In genomic region chr10:57743045-57743444, GRCm38 (mm10) we compare ENCODE assay signal across 19 mouse cellular contexts. TPM values are rescaled to one million over a fixed set of nuclear protein-coding genes. Genes with fewer than 3 reads are reported as not detected.
DNase-seq lines count a peak whose midpoint lies in the region; ATAC-seq and TF ChIP-seq lines count a peak whose summit lies in the region.
"Had no signal": no experiment of that assay in that cellular context is flagged by ENCODE, and none has a peak within 500 bp of the region (broad histone marks: within the 10 kb centered on the region; RNA-seq: fewer than 3 reads in every experiment).

No protein-coding gene starts in this region.

- no peak overlapping the region for H3K4me2 ChIP-seq in hindbrain, embryonic 11.5 days (replicated peaks; ENCODE audit: low read depth, low read length)
- H3K4me2 ChIP-seq in hindbrain, postnatal 0 days (ENCODE audit: low read depth, low read length): no peak overlapping the region
- no peak overlapping the region for H3K4me2 ChIP-seq in liver, embryonic 11.5 days
- H3K4me2 ChIP-seq in forebrain, embryonic 15.5 days (replicated peaks): no peak overlapping the region
- H3K4me2 ChIP-seq in midbrain, embryonic 15.5 days: no peak overlapping the region

- H3K4me3 ChIP-seq in hindbrain, embryonic 11.5 days (ENCODE audit: low read depth, low read length): no peak overlapping the region
- H3K4me3 ChIP-seq in hindbrain, postnatal 0 days (ENCODE audit: low read length): no peak overlapping the region
- no peak overlapping the region for H3K4me3 ChIP-seq in liver, embryonic 11.5 days (ENCODE audit: low read depth, low read length)
- no peak overlapping the region for H3K4me3 ChIP-seq in forebrain, embryonic 15.5 days
- no peak overlapping the region for H3K4me3 ChIP-seq in midbrain, embryonic 15.5 days
- H3K4me3 ChIP-seq: erythroblast, embryonic 14.5 days had no signal

- peak; percentile 62 for ATAC-seq in hindbrain, embryonic 11.5 days (ENCODE audit: low FRiP score)
- ATAC-seq in hindbrain, postnatal 0 days: no peak
- 0 out of 2 replicates have a peak, but pooled peaks have one; percentile 12 for ATAC-seq in liver, embryonic 11.5 days (replicated peaks; ENCODE audit: low FRiP score)
- ATAC-seq in forebrain, embryonic 15.5 days (replicated peaks): peak; percentile 44
- peak; percentile 53 for ATAC-seq in midbrain, embryonic 15.5 days (replicated peaks)

- H3K27ac ChIP-seq in hindbrain, embryonic 11.5 days (ENCODE audit: low read depth, low read length): no peak overlapping the region
- no peak overlapping the region for H3K27ac ChIP-seq in hindbrain, postnatal 0 days
- no peak overlapping the region for H3K27ac ChIP-seq in liver, embryonic 11.5 days (ENCODE audit: low read depth, low read length)
- H3K27ac ChIP-seq in forebrain, embryonic 15.5 days (replicated peaks): no peak overlapping the region
- no peak overlapping the region for H3K27ac ChIP-seq in midbrain, embryonic 15.5 days
- H3K27ac ChIP-seq: embryonic facial prominence, embryonic 13.5 days; gastrocnemius, adult 2 months; left cerebral cortex, adult 2 months; liver, embryonic 15.5 days; lung, embryonic 15.5 days had no signal

- no peaks in the 10 kb centered on the region for H3K9me3 ChIP-seq in hindbrain, embryonic 11.5 days (ENCODE audit: control insufficient read depth, low read length)
- H3K9me3 ChIP-seq in hindbrain, postnatal 0 days (ENCODE audit: low read length): no peaks in the 10 kb centered on the region
- H3K9me3 ChIP-seq in liver, embryonic 11.5 days (ENCODE audit: control insufficient read depth, low read length): no peaks in the 10 kb centered on the region
- H3K9me3 ChIP-seq in forebrain, embryonic 15.5 days: no peaks in the 10 kb centered on the region
- no peaks in the 10 kb centered on the region for H3K9me3 ChIP-seq in midbrain, embryonic 15.5 days
- H3K9me3 ChIP-seq: embryonic facial prominence, embryonic 13.5 days; liver, embryonic 15.5 days; lung, embryonic 15.5 days had no signal

- no peaks in the 10 kb centered on the region for H3K4me1 ChIP-seq in hindbrain, embryonic 11.5 days (replicated peaks; ENCODE audit: control insufficient read depth, insufficient read depth, low read length)
- no peaks in the 10 kb centered on the region for H3K4me1 ChIP-seq in hindbrain, postnatal 0 days (ENCODE audit: insufficient read depth, low read length)
- no peaks in the 10 kb centered on the region for H3K4me1 ChIP-seq in liver, embryonic 11.5 days (replicated peaks; ENCODE audit: control insufficient read depth, insufficient read depth, low read length)
- peaks cover 9% of the 10 kb centered on the region; the same call in 1 of the 2 replicates for H3K4me1 ChIP-seq in forebrain, embryonic 15.5 days
- no peaks in the 10 kb centered on the region for H3K4me1 ChIP-seq in midbrain, embryonic 15.5 days
- H3K4me1 ChIP-seq: embryonic facial prominence, embryonic 13.5 days; liver, embryonic 15.5 days had no signal

- 70% methylated on average over 7 of the region's 7 CpGs for WGBS in hindbrain, embryonic 11.5 days
- 72% methylated on average over 7 of the region's 7 CpGs for WGBS in hindbrain, postnatal 0 days
- 57% methylated on average over 7 of the region's 7 CpGs for WGBS in liver, embryonic 11.5 days
- 71% methylated on average over 7 of the region's 7 CpGs for WGBS in forebrain, embryonic 15.5 days
- 69% methylated on average over 7 of the region's 7 CpGs for WGBS in midbrain, embryonic 15.5 days

- no peak overlapping the region for H3K9ac ChIP-seq in hindbrain, embryonic 11.5 days (ENCODE audit: low read depth, low read length)
- H3K9ac ChIP-seq in hindbrain, postnatal 0 days (replicated peaks; ENCODE audit: low read length): no peak overlapping the region
- no peak overlapping the region for H3K9ac ChIP-seq in liver, embryonic 11.5 days (ENCODE audit: low read depth, low read length)
- H3K9ac ChIP-seq in forebrain, embryonic 15.5 days (replicated peaks): no peak overlapping the region
- no peak overlapping the region for H3K9ac ChIP-seq in midbrain, embryonic 15.5 days
- H3K9ac ChIP-seq: embryonic facial prominence, embryonic 13.5 days; liver, embryonic 15.5 days; lung, embryonic 15.5 days had no signal

- TF ChIP-seq CTCF in hindbrain, postnatal 0 days (IDR thresholded peaks at IDR 0.05; ENCODE audit: low read depth): no peak

- no peaks in the 10 kb centered on the region for H3K36me3 ChIP-seq in hindbrain, embryonic 11.5 days (ENCODE audit: control insufficient read depth, insufficient read depth, low read length)
- H3K36me3 ChIP-seq in hindbrain, postnatal 0 days (ENCODE audit: insufficient read depth, low read length): no peaks in the 10 kb centered on the region
- no peaks in the 10 kb centered on the region for H3K36me3 ChIP-seq in liver, embryonic 11.5 days (ENCODE audit: control insufficient read depth, insufficient read depth, low read length)
- no peaks in the 10 kb centered on the region for H3K36me3 ChIP-seq in forebrain, embryonic 15.5 days
- no peaks in the 10 kb centered on the region for H3K36me3 ChIP-seq in midbrain, embryonic 15.5 days (replicated peaks)
- H3K36me3 ChIP-seq: embryonic facial prominence, embryonic 13.5 days; liver, embryonic 15.5 days; lung, embryonic 15.5 days had no signal

- H3K27me3 ChIP-seq in hindbrain, embryonic 11.5 days (ENCODE audit: control insufficient read depth, insufficient read depth, low read length): no peaks in the 10 kb centered on the region
- H3K27me3 ChIP-seq in hindbrain, postnatal 0 days (ENCODE audit: insufficient read depth, low read length): no peaks in the 10 kb centered on the region
- H3K27me3 ChIP-seq in liver, embryonic 11.5 days (replicated peaks; ENCODE audit: control insufficient read depth, insufficient read depth, low read length): no peaks in the 10 kb centered on the region
- H3K27me3 ChIP-seq in forebrain, embryonic 15.5 days: no peaks in the 10 kb centered on the region
- H3K27me3 ChIP-seq in midbrain, embryonic 15.5 days (replicated peaks): no peaks in the 10 kb centered on the region
- H3K27me3 ChIP-seq: embryonic facial prominence, embryonic 13.5 days; liver, embryonic 15.5 days; lung, embryonic 15.5 days had no signal

- no peak for DNase-seq in hindbrain, embryonic 11.5 days (ENCODE audit: low spot score)
- DNase-seq in hindbrain, postnatal 0 days (ENCODE audit: low spot score): no peak
- DNase-seq in liver, embryonic 11.5 days (ENCODE audit: low spot score): no peak
- no peak for DNase-seq in liver
- no peak for DNase-seq in Muller cell, postnatal 12 days (ENCODE audit: inconsistent ontology term)
- no peak for DNase-seq in gastrocnemius, adult 8-10 months (ENCODE audit: low spot score in 2 of 2)
- DNase-seq: gastrocnemius, adult 2 months had no signal

RNA-seq across cellular contexts. Expression of gene Fabp7, which starts 41.6 kb away (rescaled TPM):
- 1,341 and 1,349 TPM in 2 replicates for polyA plus RNA-seq in hindbrain, embryonic 11.5 days (2014; fragmentation: Nextera tagmentation; extraction: Ambion mirVana)
- total RNA-seq in hindbrain, postnatal 0 days (2014; rRNA removed): 708 and 750 TPM in 2 replicates
- polyA plus RNA-seq in hindbrain, postnatal 0 days (2015; fragmentation: Nextera tagmentation; extraction: Ambion mirVana): 3,353 and 3,880 TPM in 2 replicates
- 1.9 and 2.8 TPM in 2 replicates for polyA plus RNA-seq in liver, embryonic 11.5 days (2014; fragmentation: Nextera tagmentation; extraction: Ambion mirVana)
- polyA plus RNA-seq in forebrain, embryonic 15.5 days (2015; fragmentation: Nextera tagmentation; extraction: Ambion mirVana): 1,454 and 1,621 TPM in 2 replicates
- polyA plus RNA-seq in midbrain, embryonic 15.5 days (2015; fragmentation: Nextera tagmentation; extraction: Ambion mirVana): 1,183 and 1,204 TPM in 2 replicates
- total RNA-seq in gastrocnemius, adult 8-10 months (2022): not detected
- total RNA-seq: gastrocnemius, adult 2 months; granulocyte monocyte progenitor cell, adult 5-6 weeks; hematopoietic stem cell, adult 5-6 weeks; megakaryocyte-erythroid progenitor cell, adult 5-6 weeks had no signal
- polyA plus RNA-seq: CD4-positive, CD25-positive, alpha-beta regulatory T cell, adult 4 months; erythroblast, embryonic 14.5 days; testis, adult 2 months had no signal

RNA-seq across cellular contexts. Expression of gene Smpdl3a, which starts 51.1 kb away (rescaled TPM):
- 13.1 and 13.9 TPM in 2 replicates for polyA plus RNA-seq in hindbrain, embryonic 11.5 days (2014; fragmentation: Nextera tagmentation; extraction: Ambion mirVana)
- 31.1 and 40.0 TPM in 2 replicates for total RNA-seq in hindbrain, postnatal 0 days (2014; rRNA removed)
- 45.2 and 46.0 TPM in 2 replicates for polyA plus RNA-seq in hindbrain, postnatal 0 days (2015; fragmentation: Nextera tagmentation; extraction: Ambion mirVana)
- polyA plus RNA-seq in liver, embryonic 11.5 days (2014; fragmentation: Nextera tagmentation; extraction: Ambion mirVana): 9.0 and 13.4 TPM in 2 replicates
- 13.1 and 15.9 TPM in 2 replicates for polyA plus RNA-seq in forebrain, embryonic 15.5 days (2015; fragmentation: Nextera tagmentation; extraction: Ambion mirVana)
- polyA plus RNA-seq in midbrain, embryonic 15.5 days (2015; fragmentation: Nextera tagmentation; extraction: Ambion mirVana): 17.8 and 22.2 TPM in 2 replicates
- 10 to 100 TPM; 82.1 to 88.0 (median 82.5) TPM for total RNA-seq in gastrocnemius, adult 8-10 months (2022)

Comparison
In these comparisons a context has a peak if more than half of its experiments do, and no peak if none do; other contexts are left out.
1. RNA of gene Fabp7, which starts 41.6 kb away (polyA plus RNA-seq): 3,353 to 3,880 TPM in hindbrain, postnatal 0 days, 1,454 to 1,621 TPM in forebrain, embryonic 15.5 days, 1,341 to 1,349 TPM in hindbrain, embryonic 11.5 days and 1,183 to 1,204 TPM in midbrain, embryonic 15.5 days; 1.9 to 2.8 TPM in liver, embryonic 11.5 days; every median in the first group is over 100 times any median in the second.